Mouse (Mus musculus): ENCODE results near the gene Gm10271. TPM values are rescaled to one million over a fixed set of nuclear protein-coding genes. Genes with fewer than 3 reads are reported as not detected.

Gene Gm10271
- polyA plus RNA-seq, 1 experiment from 2014 or later: not detected

DNA sequence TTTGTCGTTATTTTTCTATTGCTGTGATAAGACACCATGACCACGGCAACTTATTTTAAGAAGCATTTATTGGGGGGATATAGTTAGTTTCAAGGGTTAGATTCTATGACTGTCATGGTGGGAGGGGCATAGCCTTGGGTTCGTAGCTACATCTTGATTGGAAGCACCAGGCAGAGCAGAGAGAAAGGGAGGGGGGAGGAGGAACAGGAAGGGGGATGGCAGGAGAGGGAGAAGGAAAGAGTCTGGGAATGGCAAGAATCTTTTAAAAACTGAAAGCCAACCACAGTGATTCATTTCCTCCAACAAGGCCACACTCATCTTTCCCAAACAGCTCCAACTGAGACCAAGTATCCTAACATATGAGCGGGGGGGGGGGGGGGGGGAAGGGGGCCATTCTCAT, 10.1 kb upstream of the Gm10271 start:
- Histone ChIP-seq H3K4me2 (ENCODE audit: low read depth, low read length) (no peak overlapping the region), H3K4me1 (replicated peaks; ENCODE audit: control insufficient read depth, insufficient read depth, low read length) (0 out of 2 replicates have a peak, but pooled peaks cover 4% of the 10 kb centered on the region), H3K27ac (ENCODE audit: low read length) (no peak overlapping the region), H3K4me3 (ENCODE audit: low read length) (no peak overlapping the region), H3K36me3 (ENCODE audit: control insufficient read depth, insufficient read depth, low read length) (no peaks in the 10 kb centered on the region), H3K9ac (ENCODE audit: low read length) (no peak overlapping the region), H3K9me3 (ENCODE audit: control insufficient read depth, low read length) (no peaks in the 10 kb centered on the region), H3K27me3 (ENCODE audit: control insufficient read depth, insufficient read depth, low read depth, low read length) (no peaks in the 10 kb centered on the region)
- ATAC-seq (ENCODE audit: low read depth): no peak
- 62% methylated on average over 4 of the region's 4 CpGs for WGBS

DNA sequence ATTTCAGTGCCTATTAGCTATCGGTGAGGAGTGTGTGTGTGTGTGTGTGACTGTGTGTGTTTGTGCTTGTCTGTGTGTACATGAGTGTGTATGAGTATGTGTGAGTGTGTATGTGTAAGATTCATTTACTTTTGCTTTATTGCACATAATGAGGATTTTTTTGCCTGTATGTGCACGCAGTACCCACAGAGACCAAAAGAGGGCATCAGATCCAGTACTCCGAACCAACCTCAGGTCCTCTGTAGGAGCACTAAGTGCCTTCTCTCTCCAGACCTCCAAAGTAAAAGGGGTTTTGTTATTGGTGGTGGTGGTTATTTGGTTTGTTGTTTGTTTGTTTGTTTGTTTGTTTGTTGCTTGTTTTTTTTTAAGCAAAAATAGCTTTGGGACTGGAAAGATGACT, 8.5 kb upstream of the Gm10271 start:
- H3K27ac ChIP-seq (ENCODE audit: low read length): no peak overlapping the region
- H3K36me3 ChIP-seq (ENCODE audit: control insufficient read depth, insufficient read depth, low read length): no peaks in the 10 kb centered on the region
- no peaks in the 10 kb centered on the region for H3K4me1 ChIP-seq (replicated peaks; ENCODE audit: control insufficient read depth, insufficient read depth, low read length)
- H3K27me3 ChIP-seq (ENCODE audit: control insufficient read depth, insufficient read depth, low read depth, low read length): no peaks in the 10 kb centered on the region
- H3K4me3 ChIP-seq (ENCODE audit: low read length): no peak overlapping the region
- ATAC-seq (ENCODE audit: low read depth): no peak
- 78% methylated on average over 3 of the region's 3 CpGs for WGBS
- H3K9ac ChIP-seq (ENCODE audit: low read length): no peak overlapping the region
- no peaks in the 10 kb centered on the region for H3K9me3 ChIP-seq (ENCODE audit: control insufficient read depth, low read length)
- no peak overlapping the region for H3K4me2 ChIP-seq (ENCODE audit: low read depth, low read length)

DNA sequence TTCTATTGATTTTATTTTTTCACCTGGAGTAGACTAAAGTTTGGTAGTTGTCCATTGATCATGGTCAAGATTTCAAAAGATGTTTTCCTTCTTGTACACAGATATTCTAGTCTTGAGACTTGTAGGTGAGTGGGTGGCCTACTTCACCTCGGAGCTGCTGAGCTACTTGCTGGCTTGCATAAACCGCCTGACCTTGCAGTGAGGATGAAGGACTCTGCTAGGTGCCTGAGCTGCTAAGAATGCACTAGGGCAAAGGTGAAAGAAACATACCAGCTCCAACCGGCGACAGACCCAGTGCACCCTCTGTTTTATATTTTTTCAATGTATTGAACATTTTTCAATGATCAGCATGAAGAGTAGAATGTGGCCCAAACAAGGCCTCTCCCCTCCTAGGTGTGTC, 7.9 kb upstream of the Gm10271 start:
- no peak overlapping the region for H3K4me2 ChIP-seq (ENCODE audit: low read depth, low read length)
- WGBS: 54% methylated on average over 4 of the region's 4 CpGs
- H3K27ac ChIP-seq (ENCODE audit: low read length): no peak overlapping the region
- H3K27me3 ChIP-seq (ENCODE audit: control insufficient read depth, insufficient read depth, low read depth, low read length): no peaks in the 10 kb centered on the region
- H3K36me3 ChIP-seq (ENCODE audit: control insufficient read depth, insufficient read depth, low read length): no peaks in the 10 kb centered on the region
- H3K9me3 ChIP-seq (ENCODE audit: control insufficient read depth, low read length): no peaks in the 10 kb centered on the region
- no peak overlapping the region for H3K9ac ChIP-seq (ENCODE audit: low read length)
- no peak for ATAC-seq (ENCODE audit: low read depth)
- no peaks in the 10 kb centered on the region for H3K4me1 ChIP-seq (replicated peaks; ENCODE audit: control insufficient read depth, insufficient read depth, low read length)
- no peak overlapping the region for H3K4me3 ChIP-seq (ENCODE audit: low read length)

DNA sequence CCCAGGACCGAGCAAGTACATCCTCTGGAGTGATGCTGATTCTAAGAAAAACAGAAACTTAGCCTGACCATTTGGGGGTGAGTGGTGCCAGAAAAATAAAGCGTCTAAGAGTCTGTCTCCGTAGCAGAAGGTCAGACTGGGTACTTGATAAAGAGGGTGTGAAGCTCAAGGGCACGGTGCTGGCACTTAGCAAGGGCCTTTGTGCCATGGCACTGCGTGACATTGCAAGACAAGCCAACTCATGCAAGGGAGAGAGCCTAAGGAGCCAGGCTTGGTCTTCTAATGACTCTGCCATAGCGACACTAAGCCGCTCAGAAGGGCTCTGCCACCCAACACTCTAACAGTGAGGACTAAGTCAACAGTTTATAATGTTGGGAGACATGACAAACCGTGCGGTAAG, 6.4 kb upstream of the Gm10271 start:
- no peaks in the 10 kb centered on the region for H3K36me3 ChIP-seq (ENCODE audit: control insufficient read depth, insufficient read depth, low read length)
- H3K27me3 ChIP-seq (ENCODE audit: control insufficient read depth, insufficient read depth, low read depth, low read length): no peaks in the 10 kb centered on the region
- H3K4me1 ChIP-seq (replicated peaks; ENCODE audit: control insufficient read depth, insufficient read depth, low read length): no peaks in the 10 kb centered on the region
- no peaks in the 10 kb centered on the region for H3K9me3 ChIP-seq (ENCODE audit: control insufficient read depth, low read length)
- no peak for ATAC-seq (ENCODE audit: low read depth)
- no peak overlapping the region for H3K27ac ChIP-seq (ENCODE audit: low read length)
- no peak overlapping the region for H3K9ac ChIP-seq (ENCODE audit: low read length)
- no peak overlapping the region for H3K4me2 ChIP-seq (ENCODE audit: low read depth, low read length)
- no peak overlapping the region for H3K4me3 ChIP-seq (ENCODE audit: low read length)
- WGBS: 69% methylated on average over 9 of the region's 9 CpGs

DNA sequence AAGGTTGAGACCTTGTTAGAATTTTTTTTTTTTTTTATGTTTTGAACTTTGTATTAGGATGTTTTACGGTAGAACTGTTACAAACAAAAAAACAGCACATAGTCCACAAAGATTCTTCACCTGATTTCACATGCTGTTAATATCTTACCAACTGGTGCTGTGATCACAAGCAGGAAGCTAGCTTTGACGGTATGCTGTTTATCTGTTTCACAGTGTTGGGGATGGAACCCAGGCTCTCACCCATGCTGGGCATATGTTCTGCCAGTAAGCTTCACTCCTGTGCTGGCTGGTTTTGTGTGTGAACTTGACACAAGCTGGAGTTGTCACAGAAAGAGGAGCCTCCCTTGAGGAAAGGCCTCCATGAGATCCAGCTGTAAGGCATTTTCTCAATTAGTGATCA, 5.4 kb upstream of the Gm10271 start:
- no peaks in the 10 kb centered on the region for H3K9me3 ChIP-seq (ENCODE audit: control insufficient read depth, low read length)
- H3K27me3 ChIP-seq (ENCODE audit: control insufficient read depth, insufficient read depth, low read depth, low read length): no peaks in the 10 kb centered on the region
- H3K4me3 ChIP-seq (ENCODE audit: low read length): no peak overlapping the region
- ATAC-seq (ENCODE audit: low read depth): no peak
- H3K9ac ChIP-seq (ENCODE audit: low read length): no peak overlapping the region
- H3K36me3 ChIP-seq (ENCODE audit: control insufficient read depth, insufficient read depth, low read length): no peaks in the 10 kb centered on the region
- 78% methylated on average over 2 of the region's 2 CpGs for WGBS
- no peaks in the 10 kb centered on the region for H3K4me1 ChIP-seq (replicated peaks; ENCODE audit: control insufficient read depth, insufficient read depth, low read length)
- H3K27ac ChIP-seq (ENCODE audit: low read length): no peak overlapping the region
- H3K4me2 ChIP-seq (ENCODE audit: low read depth, low read length): no peak overlapping the region

DNA sequence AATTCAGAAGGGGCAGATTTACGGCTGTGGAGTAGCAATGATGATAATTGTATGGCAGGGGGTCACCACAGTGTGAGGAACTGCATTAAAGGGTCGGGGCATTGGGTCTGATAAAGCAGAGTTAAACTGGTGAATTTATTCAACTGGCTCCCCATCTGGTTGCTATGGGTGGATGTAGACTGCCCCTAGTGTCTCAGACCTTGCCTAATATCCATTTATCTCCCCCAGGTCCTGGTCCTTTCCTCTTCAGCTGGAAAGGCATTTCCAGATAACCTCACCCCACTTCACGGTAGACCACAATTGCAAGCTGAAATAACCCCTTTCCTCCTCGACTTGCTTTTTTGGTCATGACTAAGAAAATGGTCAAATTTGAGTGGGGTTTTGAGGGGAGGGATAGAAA, 5.0 kb upstream of the Gm10271 start:
- Histone ChIP-seq H3K4me2 (ENCODE audit: low read depth, low read length) (no peak overlapping the region), H3K9me3 (ENCODE audit: control insufficient read depth, low read length) (no peaks in the 10 kb centered on the region), H3K4me1 (replicated peaks; ENCODE audit: control insufficient read depth, insufficient read depth, low read length) (no peaks in the 10 kb centered on the region), H3K4me3 (ENCODE audit: low read length) (no peak overlapping the region), H3K27ac (ENCODE audit: low read length) (no peak overlapping the region), H3K36me3 (ENCODE audit: control insufficient read depth, insufficient read depth, low read length) (no peaks in the 10 kb centered on the region), H3K27me3 (ENCODE audit: control insufficient read depth, insufficient read depth, low read depth, low read length) (no peaks in the 10 kb centered on the region), H3K9ac (ENCODE audit: low read length) (no peak overlapping the region)
- ATAC-seq (ENCODE audit: low read depth): no peak
- WGBS: 33% methylated on average over 4 of the region's 4 CpGs

DNA sequence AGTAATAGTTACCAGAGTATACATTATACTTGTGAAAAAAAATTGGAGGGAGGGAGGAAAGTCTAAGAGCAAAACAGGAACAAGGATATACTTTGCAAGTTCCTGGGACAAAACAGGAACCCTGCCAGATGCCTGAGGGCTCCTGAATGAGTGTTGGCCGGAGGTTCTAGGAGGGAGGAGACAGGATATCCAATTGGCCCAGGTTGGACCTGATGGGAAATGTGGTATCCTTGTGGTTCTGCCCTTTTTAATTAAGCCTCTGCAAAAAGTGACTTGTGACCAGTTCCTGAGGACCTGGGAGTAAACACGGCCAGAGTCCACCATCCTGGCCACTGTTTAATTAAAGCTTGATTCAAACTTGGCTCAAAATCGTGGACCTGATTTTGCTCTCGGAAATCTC, 3.7 kb downstream of the Gm10271 start:
- Histone ChIP-seq H3K9ac (ENCODE audit: low read length) (no peak overlapping the region), H3K27ac (ENCODE audit: low read length) (no peak overlapping the region), H3K36me3 (ENCODE audit: control insufficient read depth, insufficient read depth, low read length) (no peaks in the 10 kb centered on the region), H3K9me3 (ENCODE audit: control insufficient read depth, low read length) (no peaks in the 10 kb centered on the region), H3K4me2 (ENCODE audit: low read depth, low read length) (no peak overlapping the region), H3K27me3 (ENCODE audit: control insufficient read depth, insufficient read depth, low read depth, low read length) (no peaks in the 10 kb centered on the region), H3K4me3 (ENCODE audit: low read length) (no peak overlapping the region), H3K4me1 (replicated peaks; ENCODE audit: control insufficient read depth, insufficient read depth, low read length) (0 out of 2 replicates have a peak, but pooled peaks cover 3% of the 10 kb centered on the region)
- no peak for ATAC-seq (ENCODE audit: low read depth)
- WGBS: 74% methylated on average over 4 of the region's 4 CpGs

DNA sequence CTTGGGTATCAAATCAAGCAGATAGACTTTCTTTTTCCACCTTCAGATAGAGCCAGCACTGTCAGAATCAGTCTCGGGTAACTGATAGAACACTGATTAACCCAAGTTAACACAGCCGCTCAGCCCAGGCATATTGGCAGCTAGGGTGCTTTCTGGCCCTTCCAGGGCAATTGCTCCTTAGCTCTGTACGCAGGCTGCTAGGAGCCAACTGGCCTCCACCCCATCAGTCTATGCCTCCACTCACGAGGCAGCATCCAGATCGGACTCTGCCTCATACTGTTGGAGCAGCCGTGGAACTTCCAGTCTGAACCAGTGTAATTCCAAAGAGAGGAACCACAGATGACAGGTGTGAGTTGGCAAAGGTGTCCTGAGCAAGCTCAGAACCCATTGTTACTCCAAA, 6.3 kb downstream of the Gm10271 start:
- Histone ChIP-seq H3K9me3 (ENCODE audit: control insufficient read depth, low read length) (no peaks in the 10 kb centered on the region), H3K4me1 (replicated peaks; ENCODE audit: control insufficient read depth, insufficient read depth, low read length) (0 out of 2 replicates have a peak, but pooled peaks cover 7% of the 10 kb centered on the region), H3K4me2 (ENCODE audit: low read depth, low read length) (no peak overlapping the region), H3K36me3 (ENCODE audit: control insufficient read depth, insufficient read depth, low read length) (no peaks in the 10 kb centered on the region), H3K27ac (ENCODE audit: low read length) (peak overlapping the region; percentile 53), H3K9ac (ENCODE audit: low read length) (no peak overlapping the region), H3K27me3 (ENCODE audit: control insufficient read depth, insufficient read depth, low read depth, low read length) (no peaks in the 10 kb centered on the region), H3K4me3 (ENCODE audit: low read length) (no peak overlapping the region)
- ATAC-seq (ENCODE audit: low read depth): no peak
- WGBS: 55% methylated on average over 6 of the region's 6 CpGs

GRCm38 (mm10) chr10:116965297-116965696, 7.1 kb downstream of the Gm10271 start:
- peak overlapping the region; percentile 53 for H3K27ac ChIP-seq (ENCODE audit: low read length)

GRCm38 (mm10) chr10:116964571-116964970, 7.8 kb downstream of the Gm10271 start:
- WGBS: 59% methylated on average over 4 of the region's 4 CpGs
- Histone ChIP-seq H3K4me2 (ENCODE audit: low read depth, low read length) (no peak overlapping the region; the same call in 1 of the 2 replicates), H3K27ac (ENCODE audit: low read length) (peak overlapping the region; percentile 89), H3K9me3 (ENCODE audit: control insufficient read depth, low read length) (no peaks in the 10 kb centered on the region), H3K27me3 (ENCODE audit: control insufficient read depth, insufficient read depth, low read depth, low read length) (no peaks in the 10 kb centered on the region), H3K9ac (ENCODE audit: low read length) (0 out of 2 replicates have a peak overlapping the region, but pooled peaks have one; percentile 14), H3K4me3 (ENCODE audit: low read length) (no peak overlapping the region), H3K4me1 (replicated peaks; ENCODE audit: control insufficient read depth, insufficient read depth, low read length) (0 out of 2 replicates have a peak, but pooled peaks cover 7% of the 10 kb centered on the region), H3K36me3 (ENCODE audit: control insufficient read depth, insufficient read depth, low read length) (no peaks in the 10 kb centered on the region)
- no peak for ATAC-seq (ENCODE audit: low read depth)

More at GRCm38 (mm10) chr10:116965297-116965696, 7.1 kb downstream of the Gm10271 start:
- WGBS: 33% methylated on average over 5 of the region's 5 CpGs
- ATAC-seq (ENCODE audit: low read depth): peak; percentile 95
- no peaks in the 10 kb centered on the region for H3K9me3 ChIP-seq (ENCODE audit: control insufficient read depth, low read length)
- H3K36me3 ChIP-seq (ENCODE audit: control insufficient read depth, insufficient read depth, low read length): no peaks in the 10 kb centered on the region
- no peaks in the 10 kb centered on the region for H3K27me3 ChIP-seq (ENCODE audit: control insufficient read depth, insufficient read depth, low read depth, low read length)
- H3K4me1 ChIP-seq (replicated peaks; ENCODE audit: control insufficient read depth, insufficient read depth, low read length): 0 out of 2 replicates have a peak, but pooled peaks cover 7% of the 10 kb centered on the region
- H3K9ac ChIP-seq (ENCODE audit: low read length): no peak overlapping the region
- H3K4me2 ChIP-seq (ENCODE audit: low read depth, low read length): no peak overlapping the region
- no peak overlapping the region for H3K4me3 ChIP-seq (ENCODE audit: low read length)

Measured in lung, embryonic 16.5 days (tissue).